Mouse (Mus musculus): ENCODE measurements at regions not wholly inside any gene's neighbourhood (a gene's known extent, or its start where the extent isn't known, plus 50 kb on each side); places are given as distances from the start of the nearest gene placed in this dataset.

DNA sequence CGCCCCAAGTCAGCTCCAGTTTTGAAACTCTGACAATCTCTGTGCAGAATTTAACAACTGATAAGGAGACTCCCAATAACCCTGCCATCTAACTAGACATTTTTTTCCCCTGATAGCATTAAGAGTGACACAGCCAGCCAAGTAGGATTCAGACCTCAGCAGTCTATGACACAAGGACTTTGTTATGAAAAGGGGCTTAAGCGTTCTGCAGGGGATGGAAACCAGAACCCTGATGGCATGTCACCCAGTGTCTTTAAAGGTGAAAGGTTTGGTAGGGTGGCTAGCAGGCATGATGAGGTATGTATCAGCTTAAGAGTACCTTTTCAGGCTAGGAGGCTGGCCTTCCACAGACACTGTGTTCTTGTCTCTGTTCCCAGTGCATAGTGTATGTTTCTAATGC is 199.8 kb downstream of the Inhba start:
- TF ChIP-seq POLR2A (IDR thresholded peaks at IDR 0.05; ENCODE audit: control insufficient read depth, low read depth, low read length): no peak
- TF ChIP-seq CTCF (IDR thresholded peaks at IDR 0.05; ENCODE audit: control insufficient read depth, insufficient read depth, insufficient replicate concordance, low read depth, low read length): no peak

All from testis, adult 2 months (tissue).